Comparison of ENCODE assay signal across 8 mouse cellular contexts in genomic region chr2:153350552-153351181, GRCm38 (mm10). TPM values are rescaled to one million over a fixed set of nuclear protein-coding genes. Genes with fewer than 3 reads are reported as not detected.
DNase-seq lines count a peak whose midpoint lies in the region; ATAC-seq and TF ChIP-seq lines count a peak whose summit lies in the region.

No protein-coding gene starts in this region.

- 3% methylated on average over 6 of the region's 6 CpGs for WGBS in liver, embryonic 14.5 days (ENCODE audit: insufficient replicate concordance)

- H3K36me3 ChIP-seq in erythroblast, embryonic 14.5 days (ENCODE audit: control insufficient read depth), result peaks cover 61% of the 10 kb centered on the region
- H3K36me3 ChIP-seq in liver, embryonic 14.5 days (replicated peaks; ENCODE audit: control insufficient read depth, insufficient read depth, low read depth), result peaks cover 26% of the 10 kb centered on the region

- no peak; the same call in 1 of the 2 replicates for ATAC-seq in erythroblast, adult 5-6 weeks (replicated peaks; ENCODE audit: low FRiP score, poor library complexity, severe bottlenecking)
- peak; percentile 41 for ATAC-seq in liver, embryonic 14.5 days (ENCODE audit: insufficient read depth)

- H3K4me2 ChIP-seq in liver, embryonic 14.5 days (ENCODE audit: low read depth), result peak overlapping the region; percentile 67

- intact Hi-C loops in gastrocnemius, postnatal 14 days (cut with DNase I; ENCODE audit: low total_unique reads), result no loop called here

- no peak for TF ChIP-seq CTCF in liver, embryonic 14.5 days (IDR thresholded peaks at IDR 0.05; ENCODE audit: low read depth)

- H3K9ac ChIP-seq in liver, embryonic 14.5 days (replicated peaks), result peak overlapping the region; percentile 62

- peak; percentile 57 for TF ChIP-seq EP300 in liver, embryonic 14.5 days (IDR thresholded peaks at IDR 0.05; ENCODE audit: low read depth)

- H3K9me3 ChIP-seq in erythroblast, embryonic 14.5 days (ENCODE audit: control insufficient read depth, low read length), result no peaks in the 10 kb centered on the region
- H3K9me3 ChIP-seq in liver, embryonic 14.5 days (ENCODE audit: control insufficient read depth, low read length), result no peaks in the 10 kb centered on the region

- peak; percentile 42 for DNase-seq in thymus, postnatal 0 days (ENCODE audit: low spot score)
- DNase-seq in thymus, postnatal 4 days, result no peak
- DNase-seq in liver, embryonic 14.5 days (ENCODE audit: low read depth in 3 of 3, low spot score in 3 of 3), result peak; percentile 45 to 62 (median 48)
- no peak for DNase-seq in urinary bladder, adult 2 months (ENCODE audit: low spot score)
- no peak for DNase-seq in gastrocnemius, postnatal 14 days
- DNase-seq in urinary bladder, postnatal 14 days (ENCODE audit: low spot score), result no peak

- peak overlapping the region; percentile 90 for H3K27ac ChIP-seq in liver, embryonic 14.5 days

- no peaks in the 10 kb centered on the region for H3K27me3 ChIP-seq in erythroblast, embryonic 14.5 days (ENCODE audit: control insufficient read depth)
- H3K27me3 ChIP-seq in liver, embryonic 14.5 days (ENCODE audit: control insufficient read depth, insufficient read depth, low read length), result no peaks in the 10 kb centered on the region

- peak overlapping the region; percentile 26 for H3K4me3 ChIP-seq in erythroblast, embryonic 14.5 days (replicated peaks)
- H3K4me3 ChIP-seq in liver, embryonic 14.5 days (ENCODE audit: insufficient read depth in 1 of 2, low read depth in 2 of 2, low read length in 2 of 2), result peak overlapping the region in 1 of 2 experiments; percentile 20; a peak in 2 of 4 replicates

- peaks cover 51% of the 10 kb centered on the region for H3K4me1 ChIP-seq in erythroblast, embryonic 14.5 days (ENCODE audit: control insufficient read depth)
- peaks cover 28 to 31% of the 10 kb centered on the region in 2 experiments for H3K4me1 ChIP-seq in liver, embryonic 14.5 days (replicated peaks; ENCODE audit: control insufficient read depth in 2 of 2, insufficient read depth in 2 of 2, low read length in 1 of 2)

RNA-seq across cellular contexts. Expression of gene Asxl1, which starts 5.0 kb away (rescaled TPM):
- polyA plus RNA-seq in erythroblast, embryonic 14.5 days (2012), result 0.57 and 0.97 TPM in 2 replicates
- total RNA-seq in erythroblast, adult 5-6 weeks (2015; ENCODE audit: low replicate concordance), result 10.8 and 17.1 TPM in 2 replicates
- total RNA-seq in erythroblast, adult 5-6 weeks (2017; ENCODE audit: low replicate concordance), result 14.7 and 18.5 TPM in 2 replicates
- polyA plus RNA-seq in thymus, postnatal 0 days (2015; fragmentation: Nextera tagmentation; extraction: Ambion mirVana), result 13.3 and 15.6 TPM in 2 replicates
- polyA plus RNA-seq in liver, embryonic 14.5 days (2012; rRNA removed), result 6.4 and 7.7 TPM in 2 replicates
- 6.4 and 6.5 TPM in 2 replicates for polyA plus RNA-seq in liver, embryonic 14.5 days (2014; fragmentation: Nextera tagmentation; extraction: Ambion mirVana)
- polyA plus RNA-seq in urinary bladder, adult 2 months (2012; rRNA removed), result 14.5 and 19.3 TPM in 2 replicates
- total RNA-seq in gastrocnemius, postnatal 14 days (2021), result 1 to 10 TPM; 9.5 TPM

RNA-seq across cellular contexts. Expression of gene Kif3b, which starts 59.5 kb away (rescaled TPM):
- polyA plus RNA-seq in erythroblast, embryonic 14.5 days (2012), result 0.02 and 0.05 TPM in 2 replicates
- 2.9 and 6.5 TPM in 2 replicates for total RNA-seq in erythroblast, adult 5-6 weeks (2015; ENCODE audit: low replicate concordance)
- total RNA-seq in erythroblast, adult 5-6 weeks (2017; ENCODE audit: low replicate concordance), result 5.4 and 5.7 TPM in 2 replicates
- polyA plus RNA-seq in thymus, postnatal 0 days (2015; fragmentation: Nextera tagmentation; extraction: Ambion mirVana), result 6.5 and 7.3 TPM in 2 replicates
- polyA plus RNA-seq in liver, embryonic 14.5 days (2012; rRNA removed), result 2.0 and 2.5 TPM in 2 replicates
- polyA plus RNA-seq in liver, embryonic 14.5 days (2014; fragmentation: Nextera tagmentation; extraction: Ambion mirVana), result 1.4 and 1.8 TPM in 2 replicates
- 14.5 TPM in 2 replicates for polyA plus RNA-seq in urinary bladder, adult 2 months (2012; rRNA removed)
- total RNA-seq in gastrocnemius, postnatal 14 days (2021), result 1 to 10 TPM; 4.4 to 4.9 TPM

Comparison
In these comparisons a context has a peak if more than half of its experiments do, and no peak if none do; other contexts are left out.
1. DNase-seq: peak in thymus, postnatal 0 days (single experiment) and liver, embryonic 14.5 days (3 of 3); none in thymus, postnatal 4 days (single experiment), urinary bladder, adult 2 months (single experiment), gastrocnemius, postnatal 14 days (single experiment) and urinary bladder, postnatal 14 days (single experiment).